Mouse (Mus musculus) ES-Bruce4 (cell line): ENCODE measurements around the gene Gm906. TPM values are rescaled to one million over a fixed set of nuclear protein-coding genes. Genes with fewer than 3 reads are reported as not detected.
"Not testable (repeated sequence)": the region's sequence is repeated elsewhere in the genome, so short reads cannot be mapped to it uniquely, and the experiment has no call there.

Experiments used
- H3K27ac ChIP-seq: 2 replicates; pipeline ENCODE4 v1.5.1; 2012; ENCODE audit warnings: low read length, inconsistent platforms; ENCODE audit not compliant: insufficient read depth
- H3K27me3 ChIP-seq: 2 replicates; pipeline ENCODE4 v1.6.1; 2012; ENCODE audit warnings: mild to moderate bottlenecking, low read length, inconsistent platforms; ENCODE audit not compliant: control insufficient read depth, poor library complexity, insufficient read depth, severe bottlenecking
- H3K36me3 ChIP-seq: 2 replicates; pipeline ENCODE4 v1.6.1; 2012; ENCODE audit warnings: inconsistent platforms, mild to moderate bottlenecking, low read length, moderate library complexity; ENCODE audit not compliant: control insufficient read depth, poor library complexity, insufficient read depth, severe bottlenecking
- H3K4me1 ChIP-seq: one replicate; pipeline ENCODE4 v1.8.1; 2011; ENCODE audit warnings: low read length; ENCODE audit not compliant: control insufficient read depth, insufficient read depth
- H3K4me3 ChIP-seq: 2 replicates; pipeline ENCODE4 v1.5.1; 2011; ENCODE audit warnings: low read depth, mild to moderate bottlenecking, low read length
- H3K9ac ChIP-seq: 2 replicates; pipeline ENCODE4 v1.6.1; 2012; ENCODE audit warnings: low read depth, mild to moderate bottlenecking, inconsistent platforms; ENCODE audit not compliant: poor library complexity, severe bottlenecking
- H3K9me3 ChIP-seq: replicated peaks from 2 replicates; pipeline ENCODE4 v1.6.1; 2012; ENCODE audit warnings: mild to moderate bottlenecking, low read length, inconsistent platforms; ENCODE audit not compliant: control insufficient read depth, poor library complexity, insufficient read depth, severe bottlenecking
- CTCF ChIP-seq: IDR thresholded peaks from one replicate; pipeline ENCODE4 v1.8.1; 2011; ENCODE audit warnings: low read depth, low read length
- EP300 ChIP-seq: IDR thresholded peaks from 2 replicates; pipeline ENCODE4 v1.6.1; 2011; ENCODE audit warnings: low read depth, low read length; ENCODE audit not compliant: insufficient read depth
- POLR2A ChIP-seq: IDR thresholded peaks from one replicate; pipeline ENCODE4 v1.8.1; 2011; ENCODE audit warnings: low read length; ENCODE audit not compliant: insufficient read depth
- polyA plus RNA-seq: library from polyadenylated mRNA; stranded (reverse); fragments of >200 nt; gene quantifications from 2 replicates; pipeline ENCODE4 v1.2.4, GENCODE M21; 2011; ENCODE audit warnings: low read depth; ENCODE audit not compliant: missing spikeins, insufficient read depth, insufficient read length

Gene Gm906
- not detected in 2 replicates for polyA plus RNA-seq

DNA sequence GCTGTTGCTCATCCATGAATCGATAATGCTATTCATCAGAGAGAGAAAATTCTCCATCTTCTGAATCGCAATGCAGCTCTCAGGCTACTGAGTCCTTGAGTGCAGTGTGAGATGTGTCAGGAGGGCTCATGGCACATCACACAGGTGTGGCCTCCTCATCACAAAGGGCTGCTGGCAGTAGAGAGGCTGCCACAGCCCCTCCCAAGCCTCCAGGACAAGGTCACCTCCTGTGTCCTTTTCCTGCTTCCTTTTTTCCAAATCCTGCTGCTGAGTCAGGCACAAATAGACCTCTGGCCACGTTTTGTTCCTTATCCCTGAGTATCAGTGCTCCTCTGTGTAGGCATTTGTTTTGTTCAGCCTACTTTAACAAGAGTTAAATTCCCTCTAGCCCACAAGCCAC, at the start of gene Gm906:
TSS of gene Gm906 (minus strand) at position 101 of the 400 bp plus-strand sequence.
- H3K9me3 ChIP-seq, H3K4me1 ChIP-seq, H3K27ac ChIP-seq, H3K4me3 ChIP-seq, H3K36me3 ChIP-seq, H3K9ac ChIP-seq, H3K27me3 ChIP-seq: not testable (repeated sequence)

DNA sequence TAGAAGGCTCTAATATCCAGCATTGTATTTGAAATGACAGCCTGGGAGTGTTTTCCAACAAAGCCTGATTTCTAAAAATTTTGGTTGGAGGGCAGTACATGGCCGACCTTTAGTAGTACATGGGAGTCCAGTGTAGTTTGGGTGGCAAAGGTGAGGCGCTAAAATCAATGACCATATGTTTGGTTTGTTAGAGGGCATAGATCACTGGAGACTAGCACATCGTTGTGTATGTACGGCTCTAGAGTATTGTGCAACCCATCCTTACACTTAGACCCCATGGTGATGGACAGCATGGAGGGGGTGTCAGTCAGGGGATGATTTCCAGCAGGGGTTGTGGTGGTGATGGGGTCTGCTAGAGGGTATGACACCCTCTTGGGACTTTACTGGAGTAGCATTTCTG, 33.2 kb upstream of the Gm906 start:
- not testable (repeated sequence) for H3K27ac ChIP-seq, H3K27me3 ChIP-seq, H3K9me3 ChIP-seq, H3K4me1 ChIP-seq, H3K36me3 ChIP-seq, H3K4me3 ChIP-seq, H3K9ac ChIP-seq

DNA sequence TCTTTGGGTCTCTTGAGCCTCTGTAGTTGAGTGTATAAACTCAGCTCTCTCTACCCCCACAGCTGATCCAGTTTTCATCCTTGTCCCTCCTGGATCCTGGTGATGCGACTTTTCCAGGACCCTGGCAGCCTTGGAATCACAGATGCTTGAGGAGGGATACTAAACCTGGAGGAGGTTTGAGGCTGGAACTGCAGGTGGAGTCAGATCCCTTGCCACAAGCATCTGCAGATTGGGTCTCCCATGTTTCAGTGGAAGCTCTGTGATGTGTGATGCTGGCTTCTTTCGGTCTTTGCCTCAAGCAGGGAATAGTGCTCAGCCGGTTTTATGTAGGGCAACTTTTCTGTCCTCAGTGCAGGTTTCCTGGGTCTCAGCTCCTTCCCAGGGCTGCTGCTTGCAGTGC, 13.6 kb downstream of the Gm906 start:
- Histone ChIP-seq H3K9ac (no peak overlapping the region), H3K27me3 (no peaks in the 10 kb centered on the region), H3K4me1 (no peaks in the 10 kb centered on the region), H3K4me3 (no peak overlapping the region), H3K9me3 (no peaks in the 10 kb centered on the region), H3K36me3 (no peaks in the 10 kb centered on the region), H3K27ac (no peak overlapping the region)
- TF ChIP-seq POLR2A (no peak), EP300 (no peak), CTCF (no peak)

DNA sequence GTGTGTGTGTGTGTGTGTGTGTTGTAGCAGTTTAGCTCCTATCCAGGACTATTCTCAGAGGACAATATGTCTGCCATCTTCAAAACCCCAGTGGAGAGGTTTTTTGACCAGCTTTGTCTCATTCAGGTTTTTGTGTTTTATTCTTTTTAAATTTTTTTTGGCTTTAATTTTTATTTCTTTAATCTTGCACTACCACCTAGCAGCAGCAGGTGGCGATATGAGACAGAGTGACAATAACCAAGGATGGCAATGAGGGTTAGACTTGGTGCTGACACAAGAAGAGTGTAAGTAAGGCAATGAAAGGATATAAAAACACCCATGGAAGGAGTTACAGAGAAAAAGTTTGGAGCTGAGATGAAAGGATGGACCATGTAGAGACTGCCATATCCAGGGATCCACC, 38.3 kb downstream of the Gm906 start:
- H3K9ac ChIP-seq, H3K27me3 ChIP-seq, H3K27ac ChIP-seq, H3K4me1 ChIP-seq, H3K36me3 ChIP-seq, H3K9me3 ChIP-seq, H3K4me3 ChIP-seq: not testable (repeated sequence)

DNA sequence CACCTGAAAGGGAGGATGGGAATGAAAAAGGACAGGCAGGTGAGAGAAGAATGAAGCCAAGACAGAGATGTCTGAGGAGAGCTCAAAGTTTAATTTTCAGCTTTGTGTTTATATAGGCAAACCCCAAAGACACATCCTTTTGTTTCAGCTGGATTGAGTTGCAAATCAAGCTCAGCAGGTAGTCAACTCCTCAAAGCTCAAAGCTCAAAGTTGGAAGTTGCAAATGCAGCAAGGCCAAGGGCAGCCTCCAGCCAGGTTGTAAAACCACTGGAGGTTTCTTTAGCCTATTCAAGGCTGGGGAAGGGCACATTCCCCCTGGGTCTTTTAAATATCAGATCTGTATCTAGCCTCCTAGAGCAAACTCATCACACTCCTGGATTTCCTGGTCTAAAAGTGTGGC, 39.9 kb downstream of the Gm906 start:
- 0 out of 2 replicates have a peak, but pooled peaks have one; percentile 39 for TF ChIP-seq EP300
- H3K4me3 ChIP-seq, H3K27me3 ChIP-seq, H3K9ac ChIP-seq, H3K4me1 ChIP-seq, H3K36me3 ChIP-seq, H3K27ac ChIP-seq, H3K9me3 ChIP-seq: not testable (repeated sequence)

DNA sequence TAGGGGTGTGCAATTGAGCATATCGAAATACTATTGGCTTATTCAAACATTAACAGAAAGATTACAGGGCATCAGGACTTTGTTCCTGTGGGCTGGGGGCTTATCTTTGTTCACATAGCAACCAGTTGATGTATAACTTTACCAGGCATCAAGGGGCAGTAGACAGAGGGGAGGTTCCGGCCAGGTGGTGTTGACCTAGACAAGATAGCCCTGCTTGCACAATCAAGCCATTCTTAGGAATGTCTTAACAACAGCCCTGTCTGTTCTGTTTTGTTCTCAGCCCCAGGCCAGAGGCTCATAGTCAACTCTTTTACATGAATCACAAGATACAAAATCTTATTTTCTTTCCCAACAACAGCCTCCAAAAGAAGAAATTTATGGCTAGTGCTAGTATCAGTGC, 40.5 kb downstream of the Gm906 start:
- TF ChIP-seq EP300: 0 out of 2 replicates have a peak, but pooled peaks have one; percentile 6
- H3K4me3 ChIP-seq, H3K9ac ChIP-seq, H3K4me1 ChIP-seq, H3K27me3 ChIP-seq, H3K36me3 ChIP-seq, H3K9me3 ChIP-seq, H3K27ac ChIP-seq: not testable (repeated sequence)

DNA sequence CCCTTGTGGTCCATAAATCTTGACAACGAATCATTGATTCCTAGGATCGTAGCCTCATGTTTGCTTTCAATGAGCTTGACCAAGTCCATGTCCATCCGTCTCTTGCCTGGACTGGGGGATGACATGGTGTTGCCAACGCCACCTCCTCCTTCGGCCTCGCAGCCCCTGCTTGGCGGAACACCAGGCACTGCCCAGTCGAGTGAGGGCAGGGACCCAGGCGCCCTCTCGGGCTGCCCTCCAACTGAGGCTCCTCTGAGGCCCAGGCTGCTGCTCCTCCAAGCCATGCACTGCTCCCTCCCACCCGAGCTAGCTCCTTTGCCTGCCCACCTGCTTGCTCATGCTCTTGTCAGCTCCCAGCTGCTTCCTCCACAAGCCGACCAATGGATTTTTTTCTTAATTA, 42.1 kb downstream of the Gm906 start:
- Histone ChIP-seq H3K27ac (no peak overlapping the region), H3K9me3 (peaks cover 7% of the 10 kb centered on the region)
- TF ChIP-seq POLR2A (no peak), CTCF (no peak), EP300 (no peak)

DNA sequence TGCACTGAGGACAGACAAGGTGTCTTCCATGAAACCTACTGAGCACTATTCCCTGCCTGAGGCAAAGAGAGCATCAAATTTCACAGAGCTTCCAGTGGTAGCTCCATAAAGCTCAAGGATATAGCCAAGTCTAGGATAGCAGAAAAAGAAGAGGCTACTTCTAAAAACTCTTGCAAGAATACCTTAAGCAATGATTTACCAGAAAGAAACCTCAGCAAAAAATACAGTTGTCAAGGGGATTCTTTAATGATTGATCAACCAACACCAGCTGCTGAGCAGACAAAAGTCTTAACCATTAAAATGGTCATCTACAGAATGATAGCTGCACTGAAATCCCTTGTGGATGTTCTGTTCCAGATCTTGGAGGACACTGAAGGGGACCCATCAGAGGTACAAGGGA, 53.3 kb downstream of the Gm906 start:
- H3K27me3 ChIP-seq, H3K4me3 ChIP-seq, H3K36me3 ChIP-seq, H3K9ac ChIP-seq, H3K9me3 ChIP-seq, H3K4me1 ChIP-seq, H3K27ac ChIP-seq: not testable (repeated sequence)

More for the DNA sequence above, 42.1 kb downstream of the Gm906 start:
- H3K9ac ChIP-seq: no peak overlapping the region
- no peaks in the 10 kb centered on the region for H3K4me1 ChIP-seq
- no peaks in the 10 kb centered on the region for H3K36me3 ChIP-seq
- H3K27me3 ChIP-seq: no peaks in the 10 kb centered on the region
- no peak overlapping the region for H3K4me3 ChIP-seq
